Mouse (Mus musculus) olfactory bulb, adult 2 months (tissue): ENCODE data around the gene Dcun1d3.

Source experiments
- CTCF ChIP-seq: fragments of 200-500 bp; IDR thresholded peaks from 2 replicates; pipeline ENCODE4 v1.5.1; 2012; ENCODE audit warnings: low read depth, mild to moderate bottlenecking, low read length, moderate library complexity; ENCODE audit not compliant: insufficient read depth
- POLR2A ChIP-seq: fragments of 200-500 bp; IDR thresholded peaks from 2 replicates; pipeline ENCODE4 v1.6.1; 2012; ENCODE audit warnings: mild to moderate bottlenecking, low read depth, low read length, moderate library complexity; ENCODE audit not compliant: insufficient read depth

DNA sequence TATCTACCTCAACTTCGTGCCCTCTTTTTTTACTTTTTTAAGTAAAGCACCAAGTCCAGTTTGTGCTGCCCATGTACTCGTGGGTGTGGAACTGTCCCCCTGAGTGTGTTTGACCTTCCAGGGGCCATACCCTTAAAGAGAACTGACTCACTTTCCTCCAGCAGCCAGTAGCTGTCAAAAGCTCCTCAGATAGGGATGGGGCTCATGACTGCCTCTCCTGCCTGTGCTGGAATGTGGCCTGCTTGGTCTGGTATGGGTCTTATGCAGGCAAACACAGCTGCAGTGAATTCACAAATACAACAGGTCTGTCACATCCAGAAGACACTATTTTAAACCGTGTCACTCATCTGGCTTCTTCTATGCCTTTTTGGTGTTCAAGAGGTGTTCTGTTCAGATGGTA lies 15.6 kb upstream of the Dcun1d3 start:
- no peak for TF ChIP-seq CTCF
- no peak for TF ChIP-seq POLR2A
